Mouse (Mus musculus) thymus, adult 2 months (tissue): Measurements from ENCODE around the gene Cog6. TPM values are rescaled to one million over a fixed set of nuclear protein-coding genes. Genes with fewer than 3 reads are reported as not detected.

ENCODE experiments used
- DNase-seq: peaks from one replicate; pipeline ENCODE4 v3.0.0; 2021
- H3K27ac ChIP-seq: fragments of 200-500 bp; 2 replicates; pipeline ENCODE4 v1.5.1; 2012; ENCODE audit warnings: low read length, control low read depth; ENCODE audit not compliant: control insufficient read depth, insufficient read depth
- H3K27me3 ChIP-seq: fragments of 200-500 bp; 2 replicates; pipeline ENCODE4 v1.6.1; 2012; ENCODE audit warnings: mild to moderate bottlenecking, low read length, moderate library complexity, mixed read lengths; ENCODE audit not compliant: control insufficient read depth, insufficient read depth
- H3K36me3 ChIP-seq: fragments of 200-500 bp; 2 replicates; pipeline ENCODE4 v1.6.1; 2012; ENCODE audit warnings: mild to moderate bottlenecking, low read length, moderate library complexity; ENCODE audit not compliant: control insufficient read depth, insufficient read depth
- H3K4me1 ChIP-seq: fragments of 200-500 bp; replicated peaks from 2 replicates; pipeline ENCODE4 v1.6.1; 2012; ENCODE audit warnings: low read length; ENCODE audit not compliant: control insufficient read depth, insufficient read depth
- H3K4me3 ChIP-seq: fragments of 200-500 bp; 2 replicates; pipeline ENCODE4 v1.5.1; 2012; ENCODE audit warnings: mild to moderate bottlenecking, low read length, control low read depth, moderate library complexity; ENCODE audit not compliant: control insufficient read depth, insufficient read depth
- CTCF ChIP-seq: fragments of 200-500 bp; IDR thresholded peaks from 2 replicates; pipeline ENCODE4 v1.5.1; 2012; ENCODE audit warnings: mild to moderate bottlenecking, control low read depth, low read length, moderate library complexity, borderline replicate concordance; ENCODE audit not compliant: control insufficient read depth, poor library complexity, insufficient read depth; ENCODE audit errors: extremely low read depth
- POLR2A ChIP-seq: fragments of 200-500 bp; IDR thresholded peaks from 2 replicates; pipeline ENCODE4 v1.6.1; 2012; ENCODE audit warnings: mild to moderate bottlenecking, low read length, control low read depth, moderate library complexity; ENCODE audit not compliant: control insufficient read depth, poor library complexity, insufficient read depth; ENCODE audit errors: extremely low read depth
- WGBS: fragments of 180-500 bp; shearing (Covaris S2); methylation state at CpG from one replicate; pipeline ENCODE4 v1.1.7; 2018; 5-methylcytosine and 5-hydroxymethylcytosine counted together
- polyA plus RNA-seq: library from polyadenylated mRNA; depleted of rRNA; stranded (reverse); fragments of >200 nt; gene quantifications from 2 replicates; pipeline ENCODE4 v1.2.3, GENCODE M21; 2012

Gene Cog6
- polyA plus RNA-seq, 1 experiment = 26.8 TPM

- TF ChIP-seq CTCF (no peak), POLR2A (no peak)
- Histone ChIP-seq H3K4me1 (no peaks in the 10 kb centered on the region; the same call in 1 of the 2 replicates), H3K27me3 (no peaks in the 10 kb centered on the region), H3K36me3 (peaks cover 26% of the 10 kb centered on the region), H3K27ac (no peak overlapping the region), H3K4me3 (no peak overlapping the region)
- no peak for DNase-seq
- 96% methylated on average over 6 of the region's 6 CpGs for WGBS
Measured at GRCm38 (mm10) chr3:53002076-53002475, 15.0 kb downstream of the Cog6 start.

- 94% methylated on average over 3 of the region's 3 CpGs for WGBS
- peaks cover 27% of the 10 kb centered on the region for H3K36me3 ChIP-seq
Measured at GRCm38 (mm10) chr3:52999996-53000395, 17.0 kb downstream of the Cog6 start.

GRCm38 (mm10) chr3:52999016-52999744 is 17.9 kb downstream of the Cog6 start:
- Histone ChIP-seq H3K4me3 (no peak overlapping the region), H3K27ac (no peak overlapping the region), H3K36me3 (peaks cover 27% of the 10 kb centered on the region), H3K27me3 (no peaks in the 10 kb centered on the region), H3K4me1 (no peaks in the 10 kb centered on the region)
- no peak for DNase-seq
- WGBS = 94% methylated on average over 15 of the region's 15 CpGs
- no peak for TF ChIP-seq CTCF
- TF ChIP-seq POLR2A = no peak

More at GRCm38 (mm10) chr3:52999996-53000395, 17.0 kb downstream of the Cog6 start:
- Histone ChIP-seq H3K4me1 (no peaks in the 10 kb centered on the region; the same call in 1 of the 2 replicates), H3K27ac (no peak overlapping the region), H3K4me3 (no peak overlapping the region), H3K27me3 (no peaks in the 10 kb centered on the region)
- DNase-seq = no peak
- no peak for TF ChIP-seq POLR2A
- no peak for TF ChIP-seq CTCF

GRCm38 (mm10) chr3:52997381-52997780 is 19.7 kb downstream of the Cog6 start:
- Histone ChIP-seq H3K4me3 (no peak overlapping the region), H3K27me3 (no peaks in the 10 kb centered on the region), H3K36me3 (peaks cover 27% of the 10 kb centered on the region), H3K27ac (no peak overlapping the region), H3K4me1 (no peaks in the 10 kb centered on the region)
- no peak for DNase-seq
- WGBS = 98% methylated on average over 1 of the region's 1 CpGs
- TF ChIP-seq CTCF (no peak), POLR2A (no peak)

- Histone ChIP-seq H3K27ac (no peak overlapping the region), H3K27me3 (no peaks in the 10 kb centered on the region), H3K36me3 (peaks cover 27% of the 10 kb centered on the region), H3K4me1 (no peaks in the 10 kb centered on the region), H3K4me3 (no peak overlapping the region)
- 98% methylated on average over 5 of the region's 5 CpGs for WGBS
- no peak for DNase-seq
- no peak for TF ChIP-seq POLR2A
- TF ChIP-seq CTCF = no peak
Measured at GRCm38 (mm10) chr3:52996635-52997034, 20.4 kb downstream of the Cog6 start.

- H3K27ac ChIP-seq = no peak overlapping the region
- peaks cover 14% of the 10 kb centered on the region for H3K36me3 ChIP-seq
- H3K27me3 ChIP-seq = no peaks in the 10 kb centered on the region
- WGBS = 65% methylated on average over 5 of the region's 5 CpGs
- TF ChIP-seq CTCF (0 out of 2 replicates have a peak, but pooled peaks have one; percentile 52), POLR2A (no peak)
- no peak overlapping the region for H3K4me3 ChIP-seq
- no peak for DNase-seq
- peaks cover 7% of the 10 kb centered on the region for H3K4me1 ChIP-seq
Measured at GRCm38 (mm10) chr3:52994666-52995065, 22.4 kb downstream of the Cog6 start.
